Mouse (Mus musculus): Measurements from ENCODE around the gene Zmynd8.

- peak; percentile 39; the same call in 1 of the 2 replicates for TF ChIP-seq CTCF (IDR thresholded peaks at IDR 0.05; ENCODE audit: control insufficient read depth, insufficient read depth, insufficient replicate concordance, low read depth, low read length)
- no peak for TF ChIP-seq POLR2A (IDR thresholded peaks at IDR 0.05; ENCODE audit: control insufficient read depth, low read depth, low read length)
Measured at GRCm38 (mm10) chr2:165811536-165811935, 87.3 kb downstream of the Zmynd8 start.
